Mouse (Mus musculus) forebrain, postnatal 0 days (tissue): Measurements from ENCODE around the gene Ryr1. TPM values are rescaled to one million over a fixed set of nuclear protein-coding genes. Genes with fewer than 3 reads are reported as not detected.

Source experiments
- ATAC-seq: fragments of 200-750 bp; cut with Nextera tagmentation; 2 replicates; pipeline ENCODE4 v1.8.0; 2017; ENCODE audit warnings: mild to moderate bottlenecking, moderate library complexity
- DNase-seq: peaks from one replicate; pipeline ENCODE4 v3.0.0-alpha.2; 2015
- H3K27ac ChIP-seq: fragments of 300-500 bp; sonication (generic); 2 replicates; pipeline ENCODE4 v1.5.1; 2014; ENCODE audit warnings: low read depth, mild to moderate bottlenecking, antibody characterized with exemption, low read length, moderate library complexity, mixed read lengths
- H3K27me3 ChIP-seq: fragments of 300-500 bp; sonication (generic); 2 replicates; pipeline ENCODE4 v1.6.1; 2014; ENCODE audit warnings: mild to moderate bottlenecking, low read length, mixed read lengths; ENCODE audit not compliant: insufficient read depth
- H3K36me3 ChIP-seq: fragments of 300-500 bp; sonication (generic); 2 replicates; pipeline ENCODE4 v1.6.1; 2014; ENCODE audit warnings: mild to moderate bottlenecking, moderate library complexity; ENCODE audit not compliant: insufficient read depth
- H3K4me1 ChIP-seq: fragments of 300-500 bp; sonication (generic); 2 replicates; pipeline ENCODE4 v1.6.1; 2014; ENCODE audit warnings: antibody characterized with exemption; ENCODE audit not compliant: insufficient read depth
- H3K4me2 ChIP-seq: fragments of 300-500 bp; sonication (generic); 2 replicates; pipeline ENCODE4 v1.6.1; 2014; ENCODE audit warnings: low read depth, mild to moderate bottlenecking, moderate library complexity
- H3K4me3 ChIP-seq: fragments of 300-500 bp; sonication (generic); 2 replicates; pipeline ENCODE4 v1.5.1; 2014; ENCODE audit warnings: low read depth, low read length, mixed read lengths
- H3K9ac ChIP-seq: fragments of 300-500 bp; sonication (generic); 2 replicates; pipeline ENCODE4 v1.6.1; 2014; ENCODE audit warnings: mild to moderate bottlenecking
- H3K9me3 ChIP-seq: fragments of 300-500 bp; sonication (generic); 2 replicates; pipeline ENCODE4 v1.6.1; 2016; ENCODE audit warnings: low read length
- CTCF ChIP-seq: sonication (generic); IDR thresholded peaks from 2 replicates; pipeline ENCODE4 v1.5.1; 2016; ENCODE audit warnings: antibody characterized with exemption, control low read depth, low read depth
- WGBS: fragments of 180-500 bp; shearing (Covaris S2); extraction: QIAGEN DNeasy Blood & Tissue Kit; methylation state at CpG from one replicate; pipeline ENCODE4 v1.1.7; 2014; 5-methylcytosine and 5-hydroxymethylcytosine counted together
- polyA plus RNA-seq: library from polyadenylated mRNA; unstranded; fragments of >200 nt; fragmentation: Nextera tagmentation; extraction: Ambion mirVana; gene quantifications from 2 replicates; pipeline ENCODE4 v1.2.1, GENCODE M21; 2015
- total RNA-seq: library from RNA; depleted of rRNA; stranded (reverse); fragments of >200 nt; gene quantifications from 2 replicates; pipeline ENCODE4 v1.2.3, GENCODE M21; 2014

Ryr1 gene
- total and polyA plus RNA-seq, 2 experiments from 2014 or later: 4.6 to 8.8 TPM

GRCm38 (mm10) chr7:29008171-29008570 is 116.8 kb downstream of the Ryr1 start:
- Histone ChIP-seq H3K4me1 (no peaks in the 10 kb centered on the region), H3K36me3 (no peaks in the 10 kb centered on the region), H3K9me3 (no peaks in the 10 kb centered on the region), H3K27ac (no peak overlapping the region), H3K4me2 (no peak overlapping the region), H3K27me3 (no peaks in the 10 kb centered on the region), H3K9ac (no peak overlapping the region), H3K4me3 (no peak overlapping the region)
- ATAC-seq: no peak
- 96% methylated on average over 10 of the region's 10 CpGs for whole genome bisulfite sequencing
- no peak for DNase-seq
- TF ChIP-seq CTCF: no peak

GRCm38 (mm10) chr7:29007224-29008101 is 117.5 kb downstream of the Ryr1 start:
- Histone ChIP-seq H3K4me1 (no peaks in the 10 kb centered on the region), H3K27me3 (no peaks in the 10 kb centered on the region), H3K9me3 (no peaks in the 10 kb centered on the region), H3K4me3 (no peak overlapping the region), H3K9ac (no peak overlapping the region), H3K27ac (no peak overlapping the region), H3K36me3 (no peaks in the 10 kb centered on the region), H3K4me2 (no peak overlapping the region)
- no peak for DNase-seq
- TF ChIP-seq CTCF: no peak
- WGBS: 81% methylated on average over 9 of the region's 9 CpGs
- no peak for ATAC-seq

- H3K27ac ChIP-seq: no peak overlapping the region
- 6% methylated on average over 43 of the region's 43 CpGs for WGBS
- 0 out of 2 replicates have a peak, but pooled peaks have one; percentile 2 for TF ChIP-seq CTCF
Observed at GRCm38 (mm10) chr7:29000651-29001605, 124.1 kb downstream of the Ryr1 start.

GRCm38 (mm10) chr7:28993402-28993801 is 131.6 kb downstream of the Ryr1 start:
- Histone ChIP-seq H3K4me3 (no peak overlapping the region), H3K4me1 (no peaks in the 10 kb centered on the region), H3K9me3 (no peaks in the 10 kb centered on the region), H3K9ac (no peak overlapping the region), H3K27me3 (no peaks in the 10 kb centered on the region), H3K27ac (no peak overlapping the region), H3K36me3 (no peaks in the 10 kb centered on the region), H3K4me2 (no peak overlapping the region)
- ATAC-seq (no peak), DNase-seq (no peak)
- 90% methylated on average over 3 of the region's 3 CpGs for WGBS
- TF ChIP-seq CTCF: no peak

More at GRCm38 (mm10) chr7:29000651-29001605, 124.1 kb downstream of the Ryr1 start:
- Histone ChIP-seq H3K36me3 (no peaks in the 10 kb centered on the region), H3K4me2 (peak overlapping the region; percentile 76), H3K4me1 (peaks cover 4% of the 10 kb centered on the region; the same call in 1 of the 2 replicates), H3K4me3 (peak overlapping the region; percentile 44), H3K9me3 (no peaks in the 10 kb centered on the region), H3K9ac (peak overlapping the region; percentile 66), H3K27me3 (no peaks in the 10 kb centered on the region)
- peak; percentile 67 for ATAC-seq
- DNase-seq: peak; percentile 58

GRCm38 (mm10) chr7:28992997-28993396 is 132.0 kb downstream of the Ryr1 start:
- Histone ChIP-seq H3K4me1 (no peaks in the 10 kb centered on the region), H3K4me3 (no peak overlapping the region), H3K9ac (no peak overlapping the region), H3K27ac (no peak overlapping the region), H3K4me2 (no peak overlapping the region), H3K36me3 (no peaks in the 10 kb centered on the region), H3K9me3 (no peaks in the 10 kb centered on the region), H3K27me3 (no peaks in the 10 kb centered on the region)
- TF ChIP-seq CTCF: no peak
- ATAC-seq (no peak), DNase-seq (no peak)
- 87% methylated on average over 3 of the region's 3 CpGs for WGBS

GRCm38 (mm10) chr7:28991616-28992015 is 133.4 kb downstream of the Ryr1 start:
- Histone ChIP-seq H3K27ac (no peak overlapping the region), H3K9ac (no peak overlapping the region), H3K9me3 (no peaks in the 10 kb centered on the region), H3K36me3 (no peaks in the 10 kb centered on the region), H3K27me3 (no peaks in the 10 kb centered on the region), H3K4me1 (no peaks in the 10 kb centered on the region), H3K4me3 (no peak overlapping the region), H3K4me2 (no peak overlapping the region)
- no peak for DNase-seq
- WGBS: 71% methylated on average over 5 of the region's 5 CpGs
- TF ChIP-seq CTCF: peak; percentile 10; the same call in 1 of the 2 replicates
- no peak for ATAC-seq
